Mouse (Mus musculus) heart, adult 2 months (tissue): ENCODE measurements around the gene Gm43064. TPM values are rescaled to one million over a fixed set of nuclear protein-coding genes. Genes with fewer than 3 reads are reported as not detected.

Source experiments
- DNase-seq, 2 experiments: peaks; one replicate each; pipeline ENCODE4 v3.0.0; 2021
- H3K27ac ChIP-seq: fragments of 200-600 bp; 2 replicates; pipeline ENCODE4 v1.8.1; 2022
- H3K27me3 ChIP-seq: fragments of 200-500 bp; 2 replicates; pipeline ENCODE4 v1.6.1; 2012; ENCODE audit warnings: mild to moderate bottlenecking, low read length, inconsistent platforms, mixed read lengths; ENCODE audit not compliant: control insufficient read depth, insufficient read depth
- H3K36me3 ChIP-seq: fragments of 200-500 bp; 2 replicates; pipeline ENCODE4 v1.6.1; 2012; ENCODE audit warnings: low read length, inconsistent platforms; ENCODE audit not compliant: control insufficient read depth, insufficient read depth
- H3K4me1 ChIP-seq: fragments of 200-500 bp; 2 replicates; pipeline ENCODE4 v1.6.1; 2011; ENCODE audit warnings: low read length; ENCODE audit not compliant: control insufficient read depth, insufficient read depth
- H3K4me3 ChIP-seq: fragments of 200-600 bp; 2 replicates; pipeline ENCODE4 v1.8.1; 2022
- H3K79me2 ChIP-seq: fragments of 200-500 bp; replicated peaks from 2 replicates; pipeline ENCODE4 v1.6.1; 2012; ENCODE audit warnings: mild to moderate bottlenecking, inconsistent platforms, low read length, moderate library complexity, mixed read lengths; ENCODE audit not compliant: control insufficient read depth, insufficient read depth
- H3K9ac ChIP-seq: fragments of 200-500 bp; 2 replicates; pipeline ENCODE4 v1.6.1; 2012; ENCODE audit warnings: low read depth, mild to moderate bottlenecking, control low read depth, inconsistent platforms, low read length, mixed read lengths
- CTCF ChIP-seq: fragments of 200-600 bp; IDR thresholded peaks from 2 replicates; pipeline ENCODE4 v1.8.1; 2022; ENCODE audit warnings: antibody characterized with exemption, mild to moderate bottlenecking, moderate library complexity
- EP300 ChIP-seq: fragments of 200-500 bp; IDR thresholded peaks from 2 replicates; pipeline ENCODE4 v1.6.1; 2011; ENCODE audit warnings: low read depth, low read length, control low read depth; ENCODE audit not compliant: insufficient read depth
- POLR2A ChIP-seq: fragments of 200-500 bp; IDR thresholded peaks from 2 replicates; pipeline ENCODE4 v1.6.1; 2011; ENCODE audit warnings: mild to moderate bottlenecking, low read depth, low read length, control low read depth; ENCODE audit not compliant: insufficient read depth
- WGBS: fragments of 180-500 bp; shearing (Covaris S2); methylation state at CpG from one replicate; pipeline ENCODE4 v1.1.7; 2018; 5-methylcytosine and 5-hydroxymethylcytosine counted together
- intact Hi-C: fragments of 180-260 bp; cut with DNase I; formaldehyde crosslinking; loops from one replicate; pipeline ENCODE4 v1.15.1; 2025
- polyA plus RNA-seq: library from polyadenylated mRNA; depleted of rRNA; stranded (reverse); fragments of >200 nt; gene quantifications from 2 replicates; pipeline ENCODE4 v1.2.3, GENCODE M21; 2012
- total RNA-seq, 2 experiments: library from RNA; stranded (reverse); gene quantifications; 2 replicates each; pipeline ENCODE4 v1.2.3; 2021

The Gm43064 gene
- total and polyA plus RNA-seq, 3 experiments = 0.10 TPM; not detected in 2

- TF ChIP-seq EP300 (no peak), CTCF (no peak), POLR2A (no peak)
- intact Hi-C loops = no loop called here
- Histone ChIP-seq H3K9ac (no peak overlapping the region), H3K4me1 (peaks cover 17% of the 10 kb centered on the region), H3K27me3 (no peaks in the 10 kb centered on the region), H3K79me2 (peaks cover 9% of the 10 kb centered on the region), H3K36me3 (peaks cover 44% of the 10 kb centered on the region), H3K4me3 (no peak overlapping the region), H3K27ac (peak overlapping the region; percentile 77; the same call in 1 of the 2 replicates)
- WGBS = 67% methylated on average over 15 of the region's 15 CpGs
- no peak for DNase-seq
These were observed 35.4 kb upstream of the Gm43064 start for GRCm38 (mm10) chr3:103774009-103774408.

- WGBS = 78% methylated on average over 11 of the region's 11 CpGs
- H3K27ac ChIP-seq = no peak overlapping the region
These were observed 31.4 kb upstream of the Gm43064 start for GRCm38 (mm10) chr3:103777940-103778339.

GRCm38 (mm10) chr3:103778660-103779059 is 30.7 kb upstream of the Gm43064 start:
- Histone ChIP-seq H3K27ac (no peak overlapping the region), H3K4me3 (no peak overlapping the region), H3K79me2 (peaks cover 22% of the 10 kb centered on the region), H3K9ac (no peak overlapping the region), H3K36me3 (peaks cover 31% of the 10 kb centered on the region), H3K27me3 (no peaks in the 10 kb centered on the region), H3K4me1 (peaks cover 18% of the 10 kb centered on the region)
- intact Hi-C loops = no loop called here
- no peak for DNase-seq
- no peak for TF ChIP-seq POLR2A
- no peak for TF ChIP-seq EP300
- TF ChIP-seq CTCF = no peak
- WGBS = 68% methylated on average over 6 of the region's 6 CpGs

More at GRCm38 (mm10) chr3:103777940-103778339, 31.4 kb upstream of the Gm43064 start:
- H3K27me3 ChIP-seq = no peaks in the 10 kb centered on the region
- H3K36me3 ChIP-seq = peaks cover 35% of the 10 kb centered on the region
- intact Hi-C loops = no loop called here
- peaks cover 20% of the 10 kb centered on the region for H3K79me2 ChIP-seq
- H3K4me1 ChIP-seq = peaks cover 19% of the 10 kb centered on the region
- DNase-seq = no peak
- no peak for TF ChIP-seq CTCF
- TF ChIP-seq EP300 = no peak
- TF ChIP-seq POLR2A = no peak
- no peak overlapping the region for H3K4me3 ChIP-seq
- no peak overlapping the region for H3K9ac ChIP-seq

- H3K79me2 ChIP-seq = peaks cover 22% of the 10 kb centered on the region
- peaks cover 35% of the 10 kb centered on the region for H3K36me3 ChIP-seq
- no peak for DNase-seq
- peaks cover 18% of the 10 kb centered on the region for H3K4me1 ChIP-seq
- no peak overlapping the region for H3K27ac ChIP-seq
- no peak overlapping the region for H3K4me3 ChIP-seq
- intact Hi-C loops = no loop called here
- WGBS = 50% methylated on average over 7 of the region's 7 CpGs
- TF ChIP-seq CTCF (no peak), EP300 (no peak), POLR2A (no peak)
- no peak overlapping the region for H3K9ac ChIP-seq
- no peaks in the 10 kb centered on the region for H3K27me3 ChIP-seq
These were observed 30.2 kb upstream of the Gm43064 start for GRCm38 (mm10) chr3:103779183-103779582.

GRCm38 (mm10) chr3:103780271-103780670 is 29.1 kb upstream of the Gm43064 start:
- no peak for TF ChIP-seq CTCF
- TF ChIP-seq POLR2A = no peak
- no peak for TF ChIP-seq EP300
- Histone ChIP-seq H3K9ac (no peak overlapping the region), H3K36me3 (peaks cover 36% of the 10 kb centered on the region), H3K27me3 (no peaks in the 10 kb centered on the region), H3K4me3 (no peak overlapping the region), H3K27ac (no peak overlapping the region), H3K4me1 (peaks cover 23% of the 10 kb centered on the region), H3K79me2 (peaks cover 22% of the 10 kb centered on the region)
- DNase-seq = no peak
- 66% methylated on average over 3 of the region's 3 CpGs for WGBS
- intact Hi-C loops = no loop called here

GRCm38 (mm10) chr3:103780777-103781176 is 28.6 kb upstream of the Gm43064 start:
- H3K27ac ChIP-seq = no peak overlapping the region
- H3K9ac ChIP-seq = no peak overlapping the region
- DNase-seq = no peak
- H3K4me3 ChIP-seq = no peak overlapping the region
- H3K27me3 ChIP-seq = no peaks in the 10 kb centered on the region
- intact Hi-C loops = no loop called here
- peaks cover 22% of the 10 kb centered on the region for H3K79me2 ChIP-seq
- WGBS = 43% methylated on average over 5 of the region's 5 CpGs
- TF ChIP-seq CTCF (no peak), POLR2A (no peak), EP300 (no peak)
- peaks cover 24% of the 10 kb centered on the region for H3K4me1 ChIP-seq
- H3K36me3 ChIP-seq = peaks cover 36% of the 10 kb centered on the region
